Mouse (Mus musculus) gastrocnemius, postnatal 25 days (tissue): Measurements from ENCODE around the gene Arnt2. TPM values are rescaled to one million over a fixed set of nuclear protein-coding genes. Genes with fewer than 3 reads are reported as not detected.

ENCODE experiments used
- DNase-seq: peaks from one replicate; pipeline ENCODE4 v3.0.0; 2022
- total RNA-seq, 2 experiments: library from RNA; stranded (reverse); gene quantifications; 1 replicate in 1 of 2; 2 replicates in 1 of 2; pipeline ENCODE4 v1.2.3; 2021

Gene Arnt2
- total RNA-seq, 2 experiments from 2014 or later, result 0.72 to 1.1 TPM

DNA sequence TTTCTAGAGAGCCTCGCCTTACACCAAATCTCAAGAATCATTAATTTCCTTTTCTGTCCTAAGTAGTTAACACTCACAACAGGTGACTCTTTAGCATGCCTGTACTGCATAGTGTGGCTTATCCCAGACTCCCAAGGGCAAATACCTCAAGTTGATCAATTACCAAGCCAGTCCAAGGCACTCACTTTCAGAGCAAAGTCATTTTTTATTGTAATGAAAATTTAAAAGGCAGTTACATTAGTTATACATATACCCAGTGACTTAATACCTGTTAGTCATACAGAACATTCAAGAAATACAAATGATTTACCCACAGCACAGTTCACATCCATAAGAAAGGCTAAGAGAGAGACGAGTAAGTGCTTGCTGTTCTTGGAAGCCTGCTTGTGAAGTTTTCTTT lies 163.9 kb downstream of the Arnt2 start:
- no peak for DNase-seq

DNA sequence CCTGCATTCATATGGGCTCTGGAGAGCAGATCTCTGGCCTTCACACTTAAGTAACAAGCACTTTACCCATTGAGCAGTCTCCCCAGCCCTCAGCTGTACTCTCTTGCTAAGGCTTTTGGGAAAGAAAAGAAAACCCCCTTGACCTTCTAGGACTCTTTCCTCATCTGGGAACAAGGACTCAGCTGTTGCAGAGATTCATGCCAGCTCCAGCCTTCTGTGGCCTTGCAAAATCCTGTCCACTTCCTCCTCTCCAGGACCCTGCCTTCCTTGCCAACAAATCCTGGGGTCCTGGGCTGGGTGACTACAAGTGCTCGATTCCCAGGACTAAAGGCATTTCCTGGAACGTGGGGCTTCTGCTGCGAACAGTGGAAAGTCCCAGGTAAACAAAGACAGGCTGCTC lies 169.6 kb downstream of the Arnt2 start:
- DNase-seq, result no peak

DNA sequence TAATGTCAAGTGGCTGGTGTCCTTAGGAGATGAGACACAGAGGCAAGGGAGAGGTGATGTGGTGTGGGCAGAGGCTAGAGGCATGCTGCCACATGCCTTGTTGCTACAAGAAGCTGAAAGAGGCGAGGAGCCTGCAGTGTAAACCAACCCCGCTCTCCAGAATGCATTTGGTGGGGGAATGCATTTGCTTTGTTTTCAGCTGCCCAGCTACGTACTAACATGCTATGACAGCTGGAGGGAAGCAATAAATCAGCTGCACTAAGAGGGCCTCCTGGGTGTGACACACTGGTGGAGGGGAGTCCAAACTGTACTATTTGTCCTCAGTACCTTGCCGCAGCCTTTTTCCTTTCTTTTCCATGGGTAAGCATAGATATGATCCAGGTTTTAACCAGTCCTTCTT lies 172.3 kb downstream of the Arnt2 start:
- no peak for DNase-seq

DNA sequence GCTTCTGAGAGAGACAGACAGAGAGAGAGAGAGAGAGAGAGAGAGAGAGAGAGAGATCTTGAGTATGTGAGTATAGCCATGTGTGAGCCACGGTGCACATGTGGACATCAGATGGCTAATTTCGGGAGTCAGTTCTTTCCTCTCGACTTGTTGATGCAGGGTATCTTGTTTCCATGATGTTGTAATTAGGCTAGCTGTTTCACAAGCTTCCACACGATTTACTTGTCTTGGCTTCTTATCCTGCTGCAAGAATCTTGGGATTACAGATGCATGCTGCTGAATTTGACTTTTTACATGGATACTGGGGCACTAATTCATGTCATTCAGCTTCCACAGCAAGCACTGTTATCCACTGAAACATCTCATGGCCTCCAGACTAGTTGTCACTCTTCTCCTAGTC lies 178.6 kb downstream of the Arnt2 start:
- DNase-seq, result no peak

DNA sequence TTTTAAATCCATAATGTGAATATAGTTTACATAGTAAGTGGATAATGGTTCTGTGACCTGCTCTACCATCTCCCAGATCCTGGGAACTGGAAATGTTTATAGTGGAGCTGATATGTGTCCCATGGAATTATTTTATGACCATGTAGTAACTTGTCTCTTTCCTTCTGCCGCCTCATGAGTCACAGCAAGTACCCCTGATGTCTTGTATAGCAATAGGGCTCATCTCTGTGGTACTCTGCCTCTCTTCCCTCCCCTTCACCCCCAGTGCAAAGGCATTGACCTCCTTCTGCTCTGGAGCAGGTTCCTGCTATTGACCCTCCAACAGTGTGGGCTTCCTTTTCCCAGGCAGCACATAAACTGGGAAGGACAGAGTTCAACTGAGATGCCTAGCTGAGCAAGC lies 182.3 kb downstream of the Arnt2 start:
- DNase-seq, result no peak

- DNase-seq, result no peak
These were observed 183.1 kb downstream of the Arnt2 start for GRCm38 (mm10) chr7:84226909-84227308.

GRCm38 (mm10) chr7:84212112-84212511 lies 197.9 kb downstream of the Arnt2 start:
- no peak for DNase-seq

- no peak for DNase-seq
These were observed 199.2 kb downstream of the Arnt2 start for GRCm38 (mm10) chr7:84210585-84211291.

- DNase-seq, result no peak
These were observed 206.0 kb downstream of the Arnt2 start for GRCm38 (mm10) chr7:84203981-84204380.

GRCm38 (mm10) chr7:84201151-84202068 lies 208.6 kb downstream of the Arnt2 start:
- no peak for DNase-seq

GRCm38 (mm10) chr7:84197208-84197860 lies 212.6 kb downstream of the Arnt2 start:
- DNase-seq, result no peak

Other genes starting within 250 kb of the Arnt2 start
- gene Gm2115, start 118.8 kb upstream of the Arnt2 start, total RNA-seq, result under 1 TPM; 0.16 to 0.18 TPM
- 1 to 10 TPM; 1.4 to 4.0 TPM for gene Fah, start 196.5 kb upstream of the Arnt2 start, total RNA-seq